In genomic region chr3:53225774-53226173, GRCm38 (mm10) we compare ENCODE assay signal across 11 mouse cellular contexts.
DNase-seq lines count a peak whose midpoint lies in the region; ATAC-seq and TF ChIP-seq lines count a peak whose summit lies in the region.
"Had no signal": no experiment of that assay in that cellular context is flagged by ENCODE, and none has a peak within 500 bp of the region (broad histone marks: within the 10 kb centered on the region; RNA-seq: fewer than 3 reads in every experiment).

No protein-coding gene starts in this region.

- no peak overlapping the region for H3K4me3 ChIP-seq in heart, embryonic 11.5 days (ENCODE audit: low read depth, low read length)
- no peak overlapping the region for H3K4me3 ChIP-seq in lung, embryonic 14.5 days (ENCODE audit: low read depth, low read length)
- no peak overlapping the region for H3K4me3 ChIP-seq in lung, adult 2 months (replicated peaks; ENCODE audit: extremely low read depth, low read depth, low read length)
- no peak overlapping the region for H3K4me3 ChIP-seq in limb, embryonic 14.5 days (replicated peaks; ENCODE audit: low read length)
- H3K4me3 ChIP-seq in stomach, embryonic 15.5 days (replicated peaks): no peak overlapping the region
- H3K4me3 ChIP-seq in liver, postnatal 0 days (ENCODE audit: low read depth, low read length): no peak overlapping the region
- H3K4me3 ChIP-seq: forebrain, embryonic 10.5 days; layer of hippocampus, adult 2 months; limb, embryonic 12.5 days had no signal

- H3K4me2 ChIP-seq in heart, embryonic 11.5 days: peak overlapping the region; percentile 27; the same call in 1 of the 2 replicates
- no peak overlapping the region for H3K4me2 ChIP-seq in lung, embryonic 14.5 days
- H3K4me2 ChIP-seq in limb, embryonic 14.5 days (replicated peaks; ENCODE audit: low read depth, low read length, severe bottlenecking): no peak overlapping the region
- H3K4me2 ChIP-seq in stomach, embryonic 15.5 days: no peak overlapping the region
- no peak overlapping the region for H3K4me2 ChIP-seq in liver, postnatal 0 days (ENCODE audit: low read depth, low read length)
- H3K4me2 ChIP-seq: limb, embryonic 12.5 days had no signal

- H3K4me1 ChIP-seq in heart, embryonic 11.5 days (ENCODE audit: control insufficient read depth, insufficient read depth, low read length): peaks cover 35% of the 10 kb centered on the region
- peaks cover 19% of the 10 kb centered on the region; the same call in 1 of the 2 replicates for H3K4me1 ChIP-seq in lung, embryonic 14.5 days (ENCODE audit: insufficient read depth)
- peaks cover 5% of the 10 kb centered on the region for H3K4me1 ChIP-seq in lung, adult 2 months (ENCODE audit: control insufficient read depth, insufficient read depth, low read length)
- peaks cover 22% of the 10 kb centered on the region for H3K4me1 ChIP-seq in limb, embryonic 14.5 days (ENCODE audit: control insufficient read depth, insufficient read depth, low read length)
- H3K4me1 ChIP-seq in stomach, embryonic 15.5 days: no peaks in the 10 kb centered on the region
- H3K4me1 ChIP-seq in liver, postnatal 0 days (ENCODE audit: insufficient read depth): no peaks in the 10 kb centered on the region

- DNase-seq in heart, adult 11 months: no peak
- peak; percentile 92 for DNase-seq in lung, embryonic 14.5 days
- no peak for DNase-seq in lung, adult 2 months
- peak; percentile 65 for DNase-seq in limb, embryonic 14.5 days (ENCODE audit: low spot score)
- no peak for DNase-seq in liver, postnatal 0 days
- DNase-seq: right cerebral cortex, adult 18-20 months had no signal

- WGBS in heart, embryonic 11.5 days (ENCODE audit: insufficient replicate concordance): 15% methylated on average over 6 of the region's 6 CpGs
- WGBS in lung, embryonic 14.5 days: 12% methylated on average over 6 of the region's 6 CpGs
- WGBS in lung, adult 2 months: 22% methylated on average over 6 of the region's 6 CpGs
- WGBS in limb, embryonic 14.5 days: 45% methylated on average over 6 of the region's 6 CpGs
- 22% methylated on average over 6 of the region's 6 CpGs for WGBS in stomach, embryonic 15.5 days
- 39% methylated on average over 6 of the region's 6 CpGs for WGBS in liver, postnatal 0 days (ENCODE audit: insufficient replicate concordance)

- peak overlapping the region; percentile 42 for H3K27ac ChIP-seq in heart, embryonic 11.5 days (ENCODE audit: low read depth, low read length)
- no peak overlapping the region; the same call in 1 of the 2 replicates for H3K27ac ChIP-seq in lung, embryonic 14.5 days (ENCODE audit: low read depth)
- H3K27ac ChIP-seq in limb, embryonic 14.5 days (replicated peaks; ENCODE audit: low read depth, low read length): no peak overlapping the region
- no peak overlapping the region for H3K27ac ChIP-seq in stomach, embryonic 15.5 days
- no peak overlapping the region for H3K27ac ChIP-seq in liver, postnatal 0 days (ENCODE audit: low read depth)
- H3K27ac ChIP-seq: forebrain, embryonic 10.5 days; layer of hippocampus, adult 2 months; limb, embryonic 12.5 days had no signal

- H3K9ac ChIP-seq in heart, embryonic 11.5 days (ENCODE audit: low read depth, low read length): no peak overlapping the region
- no peak overlapping the region for H3K9ac ChIP-seq in lung, embryonic 14.5 days
- H3K9ac ChIP-seq in limb, embryonic 14.5 days (ENCODE audit: low read depth, low read length, severe bottlenecking): no peak overlapping the region
- H3K9ac ChIP-seq in stomach, embryonic 15.5 days: no peak overlapping the region
- H3K9ac ChIP-seq in liver, postnatal 0 days (replicated peaks): no peak overlapping the region
- H3K9ac ChIP-seq: limb, embryonic 12.5 days had no signal

- H3K9me3 ChIP-seq in heart, embryonic 11.5 days (replicated peaks; ENCODE audit: control insufficient read depth, low read length): no peaks in the 10 kb centered on the region
- H3K9me3 ChIP-seq in lung, embryonic 14.5 days (ENCODE audit: low read depth, low read length): no peaks in the 10 kb centered on the region
- H3K9me3 ChIP-seq in limb, embryonic 14.5 days (ENCODE audit: control insufficient read depth, low read length): no peaks in the 10 kb centered on the region
- H3K9me3 ChIP-seq in stomach, embryonic 15.5 days: no peaks in the 10 kb centered on the region
- no peaks in the 10 kb centered on the region for H3K9me3 ChIP-seq in liver, postnatal 0 days (ENCODE audit: low read length)
- H3K9me3 ChIP-seq: forebrain, embryonic 10.5 days; limb, embryonic 12.5 days had no signal

- no peaks in the 10 kb centered on the region for H3K27me3 ChIP-seq in heart, embryonic 11.5 days (ENCODE audit: control insufficient read depth, insufficient read depth, low read length)
- H3K27me3 ChIP-seq in lung, embryonic 14.5 days (ENCODE audit: insufficient read depth, low read length): no peaks in the 10 kb centered on the region
- H3K27me3 ChIP-seq in limb, embryonic 14.5 days (ENCODE audit: control insufficient read depth, insufficient read depth, low read length): no peaks in the 10 kb centered on the region
- no peaks in the 10 kb centered on the region for H3K27me3 ChIP-seq in stomach, embryonic 15.5 days (replicated peaks)
- H3K27me3 ChIP-seq in liver, postnatal 0 days (ENCODE audit: insufficient read depth, low read length): no peaks in the 10 kb centered on the region
- H3K27me3 ChIP-seq: limb, embryonic 12.5 days had no signal

- peak; percentile 59 for ATAC-seq in heart, embryonic 11.5 days (replicated peaks; ENCODE audit: insufficient number of reproducible peaks, low FRiP score, low TSS enrichment)
- ATAC-seq in lung, embryonic 14.5 days (ENCODE audit: insufficient read depth): peak; percentile 83
- ATAC-seq in limb, embryonic 14.5 days (ENCODE audit: low FRiP score, low read depth): no peak
- ATAC-seq in stomach, embryonic 15.5 days (ENCODE audit: insufficient read depth, low FRiP score, low read depth): peak; percentile 53; the same call in 1 of the 2 replicates
- ATAC-seq in liver, postnatal 0 days: no peak

- no peak for TF ChIP-seq POLR2A in lung, adult 2 months (IDR thresholded peaks at IDR 0.05; ENCODE audit: borderline replicate concordance, extremely low read depth, low read depth, low read length)
- no peak for TF ChIP-seq POLR2A in limb, embryonic 14.5 days (IDR thresholded peaks at IDR 0.05; ENCODE audit: borderline replicate concordance, extremely low read depth, insufficient read depth, insufficient read length)

- no peaks in the 10 kb centered on the region for H3K36me3 ChIP-seq in heart, embryonic 11.5 days (ENCODE audit: control insufficient read depth, insufficient read depth, low read length)
- H3K36me3 ChIP-seq in lung, embryonic 14.5 days (ENCODE audit: insufficient read depth): no peaks in the 10 kb centered on the region
- H3K36me3 ChIP-seq in limb, embryonic 14.5 days (ENCODE audit: control insufficient read depth, insufficient read depth, low read length): no peaks in the 10 kb centered on the region
- H3K36me3 ChIP-seq in stomach, embryonic 15.5 days: no peaks in the 10 kb centered on the region
- H3K36me3 ChIP-seq in liver, postnatal 0 days (replicated peaks; ENCODE audit: insufficient read depth, low read length): no peaks in the 10 kb centered on the region
- H3K36me3 ChIP-seq: forebrain, embryonic 10.5 days; limb, embryonic 12.5 days had no signal

- no peak for TF ChIP-seq EP300 in liver, postnatal 0 days (IDR thresholded peaks at IDR 0.05; ENCODE audit: low read depth)

- peak; percentile 12; the same call in 1 of the 2 replicates for TF ChIP-seq CTCF in lung, embryonic 14.5 days (IDR thresholded peaks at IDR 0.05; ENCODE audit: low read depth)
- TF ChIP-seq CTCF in lung, adult 2 months (IDR thresholded peaks at IDR 0.05; ENCODE audit: insufficient read depth, low read length): no peak
- TF ChIP-seq CTCF in liver, postnatal 0 days (IDR thresholded peaks at IDR 0.05; ENCODE audit: low read depth): no peak

Comparison
In these comparisons a context has a peak if more than half of its experiments do, and no peak if none do; other contexts are left out.
1. DNase-seq: peak in lung, embryonic 14.5 days (single experiment) and limb, embryonic 14.5 days (single experiment); none in heart, adult 11 months (single experiment), lung, adult 2 months (single experiment) and liver, postnatal 0 days (single experiment).
2. ATAC-seq: peak in heart, embryonic 11.5 days (single experiment), lung, embryonic 14.5 days (single experiment) and stomach, embryonic 15.5 days (single experiment); none in limb, embryonic 14.5 days (single experiment) and liver, postnatal 0 days (single experiment).